Mouse (Mus musculus) lung, postnatal 0 days (tissue): Measurements from ENCODE around the gene Kcnd3. TPM values are rescaled to one million over a fixed set of nuclear protein-coding genes. Genes with fewer than 3 reads are reported as not detected.

Source experiments
- ATAC-seq: fragments of 200-750 bp; cut with Nextera tagmentation; 2 replicates; pipeline ENCODE4 v1.8.0; 2017; ENCODE audit warnings: moderate library complexity
- DNase-seq: peaks from one replicate; pipeline ENCODE4 v3.0.0-alpha.2; 2016; ENCODE audit warnings: low spot score
- H3K27ac ChIP-seq: fragments of 300-500 bp; sonication (generic); 2 replicates; pipeline ENCODE4 v1.5.1; 2014; ENCODE audit warnings: antibody characterized with exemption, mild to moderate bottlenecking, low read length, mixed read lengths
- H3K27me3 ChIP-seq: fragments of 300-500 bp; sonication (generic); replicated peaks from 2 replicates; pipeline ENCODE4 v1.6.1; 2014; ENCODE audit warnings: low read length, mixed read lengths; ENCODE audit not compliant: insufficient read depth
- H3K36me3 ChIP-seq: fragments of 300-500 bp; sonication (generic); 2 replicates; pipeline ENCODE4 v1.6.1; 2014; ENCODE audit warnings: low read length, mixed read lengths; ENCODE audit not compliant: insufficient read depth
- H3K4me1 ChIP-seq: fragments of 300-500 bp; sonication (generic); 2 replicates; pipeline ENCODE4 v1.6.1; 2014; ENCODE audit warnings: antibody characterized with exemption, low read depth, low read length, mixed read lengths; ENCODE audit not compliant: insufficient read depth
- H3K4me2 ChIP-seq: fragments of 300-500 bp; sonication (generic); replicated peaks from 2 replicates; pipeline ENCODE4 v1.6.1; 2014; ENCODE audit warnings: low read depth, mild to moderate bottlenecking, low read length, moderate library complexity, mixed read lengths
- H3K4me3 ChIP-seq: fragments of 300-500 bp; sonication (generic); 2 replicates; pipeline ENCODE4 v1.5.1; 2014; ENCODE audit warnings: low read depth, low read length
- H3K9ac ChIP-seq: fragments of 300-500 bp; sonication (generic); replicated peaks from 2 replicates; pipeline ENCODE4 v1.6.1; 2014; ENCODE audit warnings: low read depth, mild to moderate bottlenecking
- H3K9me3 ChIP-seq: fragments of 300-500 bp; sonication (generic); 2 replicates; pipeline ENCODE4 v1.6.1; 2016; ENCODE audit warnings: low read length, mixed read lengths
- CTCF ChIP-seq: IDR thresholded peaks from 2 replicates; pipeline ENCODE4 v1.5.1; 2016; ENCODE audit warnings: antibody characterized with exemption, mild to moderate bottlenecking
- EP300 ChIP-seq: IDR thresholded peaks from 2 replicates; pipeline ENCODE4 v1.6.1; 2016; ENCODE audit warnings: antibody characterized with exemption, mild to moderate bottlenecking, control low read depth
- WGBS: fragments of 180-500 bp; shearing (Covaris S2); extraction: QIAGEN DNeasy Blood & Tissue Kit; methylation state at CpG from one replicate; pipeline ENCODE4 v1.1.7; 2014; 5-methylcytosine and 5-hydroxymethylcytosine counted together
- polyA plus RNA-seq: library from polyadenylated mRNA; unstranded; fragments of >200 nt; fragmentation: Nextera tagmentation; extraction: Ambion mirVana; gene quantifications from 2 replicates; pipeline ENCODE4 v1.2.1, GENCODE M21; 2015

Kcnd3 gene
- polyA plus RNA-seq: 0.13 TPM in 2 replicates

DNA sequence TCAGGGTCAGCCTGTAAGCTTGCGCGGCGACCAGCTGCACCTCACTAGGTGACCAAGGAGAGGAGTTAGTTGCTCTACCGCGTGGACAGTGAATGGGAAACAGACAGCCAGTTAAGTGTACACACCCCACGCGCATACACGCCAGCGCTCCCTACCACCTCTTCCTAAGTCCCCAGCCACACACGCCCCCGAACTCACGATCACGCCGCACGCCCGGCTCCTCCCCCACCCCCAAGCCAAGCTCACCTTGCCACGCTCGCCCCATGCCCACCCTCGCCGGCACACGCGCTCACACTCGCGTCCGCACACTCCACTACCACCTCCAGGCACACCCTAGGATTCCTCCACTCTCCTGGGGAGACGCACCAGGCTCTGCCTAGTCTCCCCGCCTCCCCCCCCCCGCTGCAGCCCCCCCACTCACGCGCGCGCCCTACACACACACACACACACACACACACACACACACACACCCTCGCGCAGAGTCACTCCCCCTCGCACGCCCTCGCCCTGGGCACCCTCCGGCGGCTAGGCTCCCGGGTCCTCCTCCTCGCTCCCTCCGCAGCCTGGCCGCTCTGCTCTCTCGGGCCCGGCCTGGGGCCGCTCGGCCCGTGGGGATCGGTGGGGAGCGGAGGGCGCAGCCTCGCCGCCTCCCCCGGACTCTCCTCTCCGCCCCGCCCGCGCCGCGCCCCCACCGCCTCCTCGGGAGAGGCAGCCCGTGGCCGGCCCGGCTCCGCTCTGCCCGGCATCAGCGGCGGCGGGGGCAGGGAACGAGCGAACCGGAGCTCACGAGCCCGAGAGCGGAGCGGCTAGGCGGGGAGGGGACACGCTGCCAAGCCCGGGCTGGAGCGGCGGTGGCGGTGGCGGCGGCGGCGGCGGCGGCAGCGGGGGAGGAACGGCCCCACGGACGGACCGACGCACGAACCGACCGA, at the start of gene Kcnd3:
TSS of gene Kcnd3 (plus strand) at position 704 of the 929 bp plus-strand sequence.
- TF ChIP-seq CTCF: no peak
- TF ChIP-seq EP300: no peak
- DNase-seq (peak; percentile 49), ATAC-seq (peak; percentile 60)
- Histone ChIP-seq H3K9me3 (no peaks in the 10 kb centered on the region), H3K9ac (no peak within 1 kb of the TSS), H3K4me3 (peak within 1 kb of the TSS; percentile 50), H3K4me1 (0 out of 2 replicates have a peak, but pooled peaks cover 5% of the 10 kb centered on the region), H3K4me2 (peak within 1 kb of the TSS; percentile 99), H3K27me3 (peaks cover 31% of the 10 kb centered on the region), H3K36me3 (no peaks in the 10 kb centered on the region), H3K27ac (no peak within 1 kb of the TSS)
- whole genome bisulfite sequencing: 2% methylated on average over 42 of the region's 98 CpGs

DNA sequence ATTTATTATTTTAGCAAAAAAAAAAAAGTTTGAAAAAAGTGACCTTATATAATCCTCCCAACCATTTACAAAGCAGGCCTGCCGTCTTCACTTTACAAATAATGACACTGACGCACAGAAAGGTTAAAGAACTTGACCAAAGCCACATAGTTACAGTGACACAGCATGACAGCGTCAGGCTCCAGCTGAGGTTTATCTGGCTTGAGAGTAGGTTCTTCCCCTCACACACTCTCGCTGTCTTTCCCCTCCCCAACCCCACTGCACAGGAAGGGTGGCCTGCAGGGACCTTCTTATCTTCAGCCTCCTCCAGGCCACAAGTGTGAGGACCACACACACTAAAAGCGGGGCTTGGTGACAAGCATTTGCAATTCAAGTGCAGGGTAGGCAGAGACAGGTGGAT, 49.5 kb upstream of the Kcnd3 start:
- Histone ChIP-seq H3K9ac (no peak overlapping the region), H3K36me3 (no peaks in the 10 kb centered on the region), H3K27me3 (no peaks in the 10 kb centered on the region), H3K4me1 (no peaks in the 10 kb centered on the region; the same call in 1 of the 2 replicates), H3K27ac (no peak overlapping the region), H3K4me2 (no peak overlapping the region), H3K9me3 (no peaks in the 10 kb centered on the region), H3K4me3 (no peak overlapping the region)
- 37% methylated on average over 5 of the region's 5 CpGs for WGBS
- DNase-seq (no peak), ATAC-seq (peak; percentile 19; the same call in 1 of the 2 replicates)
- TF ChIP-seq CTCF (no peak), EP300 (no peak)

DNA sequence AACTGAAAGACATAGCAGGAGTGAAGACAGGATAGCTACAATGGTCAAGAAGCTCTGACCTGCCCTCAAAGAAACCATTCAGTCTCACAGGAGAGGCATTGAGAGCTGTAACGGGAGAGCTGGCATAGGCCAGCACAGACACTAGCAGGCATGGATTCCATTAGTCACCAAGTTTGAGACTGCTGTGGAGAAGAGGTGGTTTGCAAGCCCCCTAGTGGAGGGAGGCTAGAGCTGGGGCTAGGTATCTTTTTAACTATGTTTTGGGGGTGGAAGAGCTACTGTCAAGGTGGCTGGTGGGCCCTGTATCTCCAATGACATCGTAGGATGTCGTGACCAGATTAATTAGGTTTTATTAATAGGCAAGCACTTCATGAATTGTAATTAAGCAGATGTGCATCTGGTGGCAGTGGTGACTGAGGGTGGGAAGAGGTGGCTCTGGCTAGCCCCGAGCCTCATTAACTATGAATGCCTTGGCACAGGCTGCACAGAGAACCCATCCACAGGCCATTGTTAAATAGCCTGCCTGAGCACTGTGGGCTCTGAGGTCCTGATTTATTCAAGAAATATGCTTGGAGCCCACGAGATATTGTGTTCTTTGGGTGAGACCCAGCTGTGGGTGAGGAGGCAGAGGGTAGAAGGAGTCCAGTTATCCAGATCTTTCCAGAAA, 48.6 kb upstream of the Kcnd3 start:
- TF ChIP-seq EP300: no peak
- TF ChIP-seq CTCF: peak; percentile 46
- H3K4me2 ChIP-seq: no peak overlapping the region
- no peak overlapping the region for H3K9ac ChIP-seq
- H3K4me1 ChIP-seq: no peaks in the 10 kb centered on the region; the same call in 1 of the 2 replicates
- H3K27me3 ChIP-seq: no peaks in the 10 kb centered on the region
- H3K9me3 ChIP-seq: no peaks in the 10 kb centered on the region
- no peak overlapping the region for H3K4me3 ChIP-seq
- H3K27ac ChIP-seq: no peak overlapping the region
- no peaks in the 10 kb centered on the region for H3K36me3 ChIP-seq
- ATAC-seq (no peak), DNase-seq (no peak)
- 56% methylated on average over 5 of the region's 5 CpGs for WGBS

DNA sequence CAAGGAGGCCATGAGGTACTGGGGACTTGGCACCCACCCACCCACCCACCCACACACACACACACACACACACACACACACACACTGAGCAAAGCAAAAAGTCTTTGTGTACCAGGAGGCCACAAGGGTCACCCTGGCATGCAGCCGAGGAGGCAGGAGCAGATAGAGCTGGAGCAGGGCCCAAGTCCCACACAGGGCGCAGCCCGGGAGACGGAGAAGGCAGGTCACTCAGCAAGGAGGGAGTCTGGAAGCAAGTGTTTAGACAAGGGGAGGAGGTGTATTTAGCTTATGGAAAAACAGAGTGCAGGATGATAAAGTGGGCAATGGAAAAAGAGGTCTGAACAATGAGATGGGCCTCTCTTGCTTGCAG, 48.1 kb upstream of the Kcnd3 start:
- H3K36me3 ChIP-seq: no peaks in the 10 kb centered on the region
- no peaks in the 10 kb centered on the region for H3K9me3 ChIP-seq
- TF ChIP-seq EP300 (no peak), CTCF (no peak)
- H3K9ac ChIP-seq: no peak overlapping the region
- H3K4me3 ChIP-seq: no peak overlapping the region
- WGBS: 23% methylated on average over 4 of the region's 4 CpGs
- H3K27me3 ChIP-seq: no peaks in the 10 kb centered on the region
- DNase-seq (no peak), ATAC-seq (0 out of 2 replicates have a peak, but pooled peaks have one; percentile 17)
- no peak overlapping the region for H3K4me2 ChIP-seq
- no peaks in the 10 kb centered on the region; the same call in 1 of the 2 replicates for H3K4me1 ChIP-seq
- H3K27ac ChIP-seq: no peak overlapping the region

DNA sequence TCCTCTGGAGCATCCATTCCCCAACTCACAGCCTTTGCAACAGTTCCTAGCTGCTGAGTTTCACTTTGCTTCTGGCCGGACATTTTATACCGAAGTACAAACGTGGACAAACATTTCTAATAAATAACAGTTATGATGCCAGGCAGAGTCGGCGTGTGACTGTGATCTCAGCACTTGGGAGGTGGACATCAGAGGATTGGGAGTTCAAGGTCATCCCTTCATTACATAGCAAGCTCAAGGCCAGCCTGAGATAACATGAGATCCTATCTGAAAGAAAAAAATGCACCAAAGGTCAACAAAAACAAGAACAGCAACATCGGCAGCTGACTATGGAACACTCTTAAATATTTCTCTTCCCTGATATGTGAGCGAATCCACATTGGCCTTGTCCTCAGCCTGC, 46.6 kb upstream of the Kcnd3 start:
- H3K4me3 ChIP-seq: no peak overlapping the region
- no peaks in the 10 kb centered on the region for H3K27me3 ChIP-seq
- no peak for DNase-seq
- H3K9ac ChIP-seq: no peak overlapping the region
- H3K9me3 ChIP-seq: no peaks in the 10 kb centered on the region
- 77% methylated on average over 7 of the region's 7 CpGs for WGBS
- H3K36me3 ChIP-seq: no peaks in the 10 kb centered on the region
- no peaks in the 10 kb centered on the region; the same call in 1 of the 2 replicates for H3K4me1 ChIP-seq
- TF ChIP-seq CTCF (no peak), EP300 (no peak)
- no peak overlapping the region for H3K4me2 ChIP-seq
- no peak overlapping the region for H3K27ac ChIP-seq
- no peak for ATAC-seq

DNA sequence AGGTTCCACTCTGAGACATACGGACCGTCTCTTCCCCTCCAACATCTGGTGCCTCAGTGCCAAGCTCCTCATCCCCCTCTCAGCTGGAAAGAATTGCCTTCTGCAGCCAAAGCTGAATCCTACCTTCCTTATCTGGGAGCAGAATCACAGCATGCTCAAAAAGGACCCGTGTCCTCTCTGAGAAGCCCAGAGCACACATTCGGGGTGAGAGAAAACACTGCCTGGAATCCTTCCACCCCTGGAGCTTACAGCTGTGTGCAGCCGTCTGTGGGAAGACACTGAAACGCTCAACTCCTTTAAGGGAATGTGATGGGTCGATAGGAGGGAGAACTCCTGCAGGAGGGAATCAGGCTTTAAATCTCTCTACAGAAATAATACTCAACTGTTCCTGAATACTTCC, 46.1 kb upstream of the Kcnd3 start:
- H3K4me1 ChIP-seq: no peaks in the 10 kb centered on the region; the same call in 1 of the 2 replicates
- WGBS: 40% methylated on average over 7 of the region's 7 CpGs
- no peak overlapping the region for H3K9ac ChIP-seq
- H3K4me2 ChIP-seq: no peak overlapping the region
- DNase-seq (no peak), ATAC-seq (no peak)
- H3K4me3 ChIP-seq: no peak overlapping the region
- no peaks in the 10 kb centered on the region for H3K9me3 ChIP-seq
- TF ChIP-seq EP300: no peak
- no peak for TF ChIP-seq CTCF
- H3K27me3 ChIP-seq: no peaks in the 10 kb centered on the region
- no peak overlapping the region for H3K27ac ChIP-seq
- no peaks in the 10 kb centered on the region for H3K36me3 ChIP-seq
